25 mouse cellular contexts compared by ENCODE assay signal in the genomic region with DNA sequence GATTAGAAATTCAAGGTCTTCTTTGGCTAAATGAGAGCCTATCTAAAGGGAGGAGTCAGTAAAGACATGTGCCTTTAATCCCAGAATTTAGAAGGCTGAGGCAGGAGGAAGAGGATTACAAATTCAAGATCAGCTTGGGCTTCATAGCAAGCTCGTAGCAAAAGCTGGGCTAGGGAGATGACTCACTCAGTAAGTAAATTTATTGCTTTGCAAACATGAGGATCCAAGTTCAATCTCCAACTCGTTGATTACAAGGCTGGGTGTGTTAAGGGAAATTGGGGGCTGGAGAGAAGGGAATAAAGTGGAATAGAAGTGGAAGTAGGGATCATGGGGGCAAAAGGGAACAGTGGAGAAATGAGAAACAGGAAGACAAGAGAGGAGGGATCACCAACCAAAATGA.
"Had no signal": no experiment of that assay in that cellular context is flagged by ENCODE, and none has a peak within 500 bp of the region (broad histone marks: within the 10 kb centered on the region; RNA-seq: fewer than 3 reads in every experiment).

No protein-coding gene starts in this region.

- H3K36me3 ChIP-seq: heart, embryonic 10.5 days; heart, embryonic 12.5 days; hindbrain, embryonic 10.5 days; hindbrain, embryonic 12.5 days; kidney, embryonic 15.5 days; limb, embryonic 10.5 days; limb, embryonic 12.5 days; liver, embryonic 13.5 days had no signal

- H3K4me1 ChIP-seq: heart, embryonic 10.5 days; heart, embryonic 12.5 days; hindbrain, embryonic 10.5 days; hindbrain, embryonic 12.5 days; kidney, embryonic 15.5 days; limb, embryonic 10.5 days; limb, embryonic 12.5 days; liver, embryonic 13.5 days had no signal

- ATAC-seq: forebrain, postnatal 0 days; hindbrain, embryonic 16.5 days; inflammation-experienced regulatory T-cells, adult 6 months had no signal

- H3K4me2 ChIP-seq: heart, embryonic 12.5 days; hindbrain, embryonic 12.5 days; hindbrain, embryonic 14.5 days; kidney, embryonic 15.5 days; limb, embryonic 12.5 days; liver, embryonic 11.5 days; liver, embryonic 13.5 days had no signal

- H3K9me3 ChIP-seq: heart, embryonic 10.5 days; heart, embryonic 12.5 days; hindbrain, embryonic 10.5 days; hindbrain, embryonic 12.5 days; kidney, embryonic 15.5 days; limb, embryonic 10.5 days; limb, embryonic 12.5 days; liver, embryonic 13.5 days had no signal

- H3K4me3 ChIP-seq: heart, embryonic 10.5 days; heart, embryonic 12.5 days; hindbrain, embryonic 10.5 days; hindbrain, embryonic 12.5 days; kidney, embryonic 15.5 days; layer of hippocampus, adult 2 months; left cerebral cortex, adult 2 months; limb, embryonic 10.5 days; limb, embryonic 12.5 days; liver, embryonic 13.5 days had no signal

- H3K9ac ChIP-seq: forebrain, postnatal 0 days; heart, embryonic 12.5 days; hindbrain, embryonic 12.5 days; hindbrain, embryonic 14.5 days; kidney, embryonic 15.5 days; limb, embryonic 12.5 days; liver, embryonic 13.5 days had no signal

- H3K27me3 ChIP-seq: heart, embryonic 12.5 days; hindbrain, embryonic 12.5 days; kidney, embryonic 15.5 days; limb, embryonic 12.5 days; liver, embryonic 13.5 days had no signal

- DNase-seq: forebrain, postnatal 0 days; gastrocnemius, postnatal 25 days; heart, postnatal 10 days; heart, postnatal 4 days; kidney, adult 11 months; kidney, adult 2 months; kidney, adult 9 months; kidney, postnatal 14 days; kidney, postnatal 36 days; liver; liver, embryonic 13.5 days had no signal

- H3K27ac ChIP-seq: heart, embryonic 10.5 days; hindbrain, embryonic 10.5 days; hindbrain, embryonic 12.5 days; hindbrain, embryonic 14.5 days; kidney, embryonic 15.5 days; kidney, postnatal 0 days; layer of hippocampus, adult 2 months; left cerebral cortex, adult 2 months; limb, embryonic 10.5 days; limb, embryonic 12.5 days; liver, embryonic 13.5 days had no signal
